In genomic region chr4:111001641-111002040, GRCm38 (mm10) we compare ENCODE assay signal across 10 mouse cellular contexts.
"Had no signal": no experiment of that assay in that cellular context is flagged by ENCODE, and none has a peak within 500 bp of the region (broad histone marks: within the 10 kb centered on the region; RNA-seq: fewer than 3 reads in every experiment).

No protein-coding gene starts in this region.

- DNase-seq: kidney, adult 18-20 months; kidney, postnatal 10 days; kidney, postnatal 4 days; lung, embryonic 14.5 days; lung, postnatal 10 days; lung, postnatal 4 days; midbrain, embryonic 14.5 days; retina, postnatal 1 day; spleen, adult 18-20 months; thymus, postnatal 36 days had no signal
